Mouse (Mus musculus) cortical plate, adult 2 months (tissue): ENCODE results near the gene Ak8. TPM values are rescaled to one million over a fixed set of nuclear protein-coding genes. Genes with fewer than 3 reads are reported as not detected.

Source experiments
- H3K27ac ChIP-seq: fragments of 200-500 bp; 2 replicates; pipeline ENCODE4 v1.5.1; 2012; ENCODE audit warnings: low read length, control low read depth, inconsistent platforms; ENCODE audit not compliant: insufficient read depth
- H3K4me1 ChIP-seq: fragments of 200-500 bp; 2 replicates; pipeline ENCODE4 v1.6.1; 2011; ENCODE audit warnings: low read length; ENCODE audit not compliant: control insufficient read depth, insufficient read depth
- H3K4me3 ChIP-seq: fragments of 200-500 bp; 2 replicates; pipeline ENCODE4 v1.5.1; 2011; ENCODE audit warnings: mild to moderate bottlenecking, low read length, control low read depth; ENCODE audit not compliant: insufficient read depth
- CTCF ChIP-seq: fragments of 200-500 bp; IDR thresholded peaks from 2 replicates; pipeline ENCODE4 v1.5.1; 2011; ENCODE audit warnings: mild to moderate bottlenecking, control low read depth, low read length; ENCODE audit not compliant: insufficient read depth; ENCODE audit errors: extremely low read depth
- POLR2A ChIP-seq: fragments of 200-500 bp; IDR thresholded peaks from 2 replicates; pipeline ENCODE4 v1.6.1; 2011; ENCODE audit warnings: mild to moderate bottlenecking, low read length, control low read depth; ENCODE audit not compliant: insufficient read depth; ENCODE audit errors: extremely low read depth
- polyA plus RNA-seq: library from polyadenylated mRNA; depleted of rRNA; stranded (reverse); fragments of >200 nt; gene quantifications from 2 replicates; pipeline ENCODE4 v1.2.3, GENCODE M21; 2012

The Ak8 gene
- polyA plus RNA-seq, 1 experiment, result 2.2 TPM

GRCm38 (mm10) chr2:28752388-28752787, 52.4 kb downstream of the Ak8 start:
- H3K4me3 ChIP-seq, result no peak overlapping the region
- H3K27ac ChIP-seq, result no peak overlapping the region
- no peak for TF ChIP-seq CTCF
- TF ChIP-seq POLR2A, result no peak
- no peaks in the 10 kb centered on the region for H3K4me1 ChIP-seq

- H3K27ac ChIP-seq, result no peak overlapping the region
- TF ChIP-seq CTCF, result peak; percentile 85
- no peak for TF ChIP-seq POLR2A
- H3K4me1 ChIP-seq, result no peaks in the 10 kb centered on the region
- no peak overlapping the region for H3K4me3 ChIP-seq
These were observed 55.5 kb downstream of the Ak8 start for GRCm38 (mm10) chr2:28755451-28755850.

- TF ChIP-seq CTCF, result peak; percentile 68
- TF ChIP-seq POLR2A, result no peak
- no peaks in the 10 kb centered on the region for H3K4me1 ChIP-seq
These were observed 56.2 kb downstream of the Ak8 start for GRCm38 (mm10) chr2:28756201-28756600.

GRCm38 (mm10) chr2:28759441-28759840, 59.5 kb downstream of the Ak8 start:
- Histone ChIP-seq H3K27ac (no peak overlapping the region), H3K4me3 (no peak overlapping the region), H3K4me1 (no peaks in the 10 kb centered on the region)
- TF ChIP-seq POLR2A (no peak), CTCF (no peak)

More at GRCm38 (mm10) chr2:28756201-28756600, 56.2 kb downstream of the Ak8 start:
- Histone ChIP-seq H3K27ac (no peak overlapping the region), H3K4me3 (no peak overlapping the region)

- H3K4me3 ChIP-seq, result no peak overlapping the region
- no peak for TF ChIP-seq CTCF
- TF ChIP-seq POLR2A, result no peak
- no peak overlapping the region for H3K27ac ChIP-seq
- H3K4me1 ChIP-seq, result no peaks in the 10 kb centered on the region
These were observed 66.6 kb downstream of the Ak8 start for GRCm38 (mm10) chr2:28766590-28766989.

GRCm38 (mm10) chr2:28767041-28767440, 67.1 kb downstream of the Ak8 start:
- TF ChIP-seq POLR2A (no peak), CTCF (no peak)

GRCm38 (mm10) chr2:28770697-28771096, 70.7 kb downstream of the Ak8 start:
- no peaks in the 10 kb centered on the region for H3K4me1 ChIP-seq
- no peak overlapping the region for H3K27ac ChIP-seq
- H3K4me3 ChIP-seq, result no peak overlapping the region
- TF ChIP-seq CTCF, result no peak
- TF ChIP-seq POLR2A, result no peak

More at GRCm38 (mm10) chr2:28767041-28767440, 67.1 kb downstream of the Ak8 start:
- Histone ChIP-seq H3K4me1 (no peaks in the 10 kb centered on the region), H3K27ac (no peak overlapping the region), H3K4me3 (no peak overlapping the region)

GRCm38 (mm10) chr2:28774073-28774472, 74.1 kb downstream of the Ak8 start:
- TF ChIP-seq POLR2A (no peak), CTCF (no peak)
- no peaks in the 10 kb centered on the region for H3K4me1 ChIP-seq
- H3K27ac ChIP-seq, result no peak overlapping the region
- H3K4me3 ChIP-seq, result no peak overlapping the region

GRCm38 (mm10) chr2:28776728-28777127, 76.8 kb downstream of the Ak8 start:
- H3K27ac ChIP-seq, result no peak overlapping the region
- no peaks in the 10 kb centered on the region for H3K4me1 ChIP-seq
- H3K4me3 ChIP-seq, result no peak overlapping the region
- no peak for TF ChIP-seq CTCF
- no peak for TF ChIP-seq POLR2A

GRCm38 (mm10) chr2:28780001-28780782, 80.2 kb downstream of the Ak8 start:
- no peak overlapping the region for H3K4me3 ChIP-seq
- H3K27ac ChIP-seq, result no peak overlapping the region
- TF ChIP-seq POLR2A (no peak), CTCF (no peak)
- no peaks in the 10 kb centered on the region for H3K4me1 ChIP-seq
